Mouse (Mus musculus): ENCODE data around the gene Rpl5.
"Not testable (repeated sequence)": the region's sequence is repeated elsewhere in the genome, so short reads cannot be mapped to it uniquely, and the experiment has no call there.

The Rpl5 gene

DNA sequence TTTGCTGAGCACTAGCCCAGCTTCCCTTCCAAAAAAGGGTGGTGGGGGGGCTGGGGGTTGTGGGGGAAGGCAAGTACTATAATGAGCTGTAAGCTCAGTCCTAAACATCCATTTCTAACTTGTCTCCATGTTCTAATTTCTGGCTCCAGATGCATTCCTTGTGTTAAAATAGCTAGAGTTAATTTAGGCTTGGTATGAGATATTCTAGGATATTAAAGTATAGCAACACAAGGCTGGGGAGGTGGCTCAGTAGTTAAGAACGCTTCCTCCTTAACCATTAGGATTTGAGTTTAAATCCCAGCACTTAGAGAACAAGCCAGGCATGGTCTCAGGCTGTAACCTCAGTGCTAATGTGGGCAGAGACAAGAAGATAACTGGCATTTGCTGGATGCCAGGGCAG is 4.0 kb upstream of the Rpl5 start:
- no peak for DNase-seq (ENCODE audit: low read depth, low spot score)

- no peak for DNase-seq (ENCODE audit: low read depth, low spot score)
Measured at GRCm38 (mm10) chr5:107901014-107901615, 813 bp downstream of the Rpl5 start.

DNA sequence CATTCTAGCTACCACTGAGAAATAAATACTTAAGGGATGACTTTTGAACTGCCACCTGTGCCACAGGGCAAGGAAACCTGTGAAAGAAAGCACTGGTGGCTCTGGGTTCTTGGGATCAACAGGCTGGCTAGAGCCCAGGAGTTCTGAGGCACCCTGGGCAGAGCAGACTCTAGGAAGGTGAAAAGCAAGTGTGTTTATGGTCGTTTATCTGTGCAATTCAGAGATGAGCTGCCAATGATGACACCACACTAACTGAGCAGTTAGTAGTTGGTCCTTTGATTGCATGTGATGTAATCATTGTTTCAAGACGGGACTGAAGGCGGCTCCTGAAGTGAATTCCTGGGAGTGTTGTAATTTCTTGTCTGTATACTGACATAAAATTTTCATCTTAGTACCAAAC is 4.0 kb downstream of the Rpl5 start:
- DNase-seq (ENCODE audit: low read depth, low spot score), result no peak

DNA sequence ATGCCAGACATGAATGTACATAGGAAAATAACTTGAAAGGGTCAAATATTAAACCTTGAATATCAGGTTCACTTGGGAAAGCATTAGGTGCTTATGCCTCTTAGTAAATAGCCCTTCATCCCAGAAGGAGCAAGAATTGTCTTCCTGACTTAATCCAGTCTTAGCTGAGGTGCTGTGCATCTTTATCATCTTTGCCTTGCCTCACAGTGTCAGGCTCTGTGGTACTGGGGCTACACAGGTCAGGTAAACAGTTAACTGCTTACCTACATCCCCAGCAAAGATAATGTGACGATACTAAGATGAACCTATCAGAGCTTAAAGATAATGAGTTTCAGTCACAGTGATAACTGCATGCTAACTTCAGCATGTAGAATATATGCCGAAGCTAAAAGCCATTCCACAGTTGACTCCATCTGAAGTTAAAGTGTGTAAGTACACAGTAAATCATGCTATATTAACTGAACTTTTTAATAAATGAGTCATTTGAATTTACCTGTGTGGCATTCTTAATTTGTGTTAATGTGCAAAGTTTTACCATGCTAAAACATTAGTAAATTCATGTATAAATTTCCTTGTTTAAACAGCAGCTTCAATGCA is 8.3 kb downstream of the Rpl5 start:
- no peak for DNase-seq (ENCODE audit: low read depth, low spot score)

- DNase-seq (ENCODE audit: low read depth, low spot score), result no peak
Measured at GRCm38 (mm10) chr5:107909668-107910067, 9.4 kb downstream of the Rpl5 start.

GRCm38 (mm10) chr5:107910084-107910616 is 9.8 kb downstream of the Rpl5 start:
- no peak for DNase-seq (ENCODE audit: low read depth, low spot score)

DNA sequence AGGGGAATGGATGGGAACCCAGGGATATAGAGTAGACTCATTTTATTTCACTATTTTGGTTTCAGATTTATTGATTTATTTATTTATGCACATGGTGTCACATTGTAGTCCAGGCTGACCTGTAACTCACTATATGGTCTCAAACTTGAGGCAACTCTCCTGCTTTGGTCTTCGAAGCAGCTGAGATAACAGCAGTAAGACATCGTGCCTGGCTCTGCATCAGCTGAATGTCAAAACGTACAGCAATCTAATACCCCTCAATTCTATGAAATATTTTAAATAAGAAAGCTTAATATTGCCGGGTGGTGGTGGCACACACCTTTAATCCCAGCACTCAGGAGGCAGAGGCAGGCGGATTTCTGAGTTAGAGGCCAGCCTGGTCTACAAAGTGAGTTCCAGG is 10.7 kb downstream of the Rpl5 start:
- DNase-seq (ENCODE audit: low read depth, low spot score), result no peak

DNA sequence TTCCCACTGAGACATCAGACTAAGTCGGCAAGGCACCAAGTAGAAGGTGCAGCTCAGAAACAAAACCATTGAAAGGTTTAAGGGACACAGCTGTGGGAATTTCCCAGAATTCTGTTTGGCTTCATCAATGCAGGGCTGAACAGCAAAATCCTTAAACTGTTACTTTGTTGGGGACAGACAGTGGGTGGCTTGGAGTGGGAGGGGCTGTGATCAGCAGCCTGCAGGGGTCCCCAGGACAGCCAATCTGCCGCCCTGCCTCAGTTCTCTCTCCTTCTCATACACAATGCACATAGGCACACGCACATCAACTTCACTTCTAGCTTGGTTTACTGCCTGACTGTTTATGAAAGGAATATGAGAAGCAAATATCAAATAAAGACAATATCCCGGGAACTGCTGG is 15.0 kb downstream of the Rpl5 start:
- DNase-seq (ENCODE audit: low read depth, low spot score), result no peak

DNA sequence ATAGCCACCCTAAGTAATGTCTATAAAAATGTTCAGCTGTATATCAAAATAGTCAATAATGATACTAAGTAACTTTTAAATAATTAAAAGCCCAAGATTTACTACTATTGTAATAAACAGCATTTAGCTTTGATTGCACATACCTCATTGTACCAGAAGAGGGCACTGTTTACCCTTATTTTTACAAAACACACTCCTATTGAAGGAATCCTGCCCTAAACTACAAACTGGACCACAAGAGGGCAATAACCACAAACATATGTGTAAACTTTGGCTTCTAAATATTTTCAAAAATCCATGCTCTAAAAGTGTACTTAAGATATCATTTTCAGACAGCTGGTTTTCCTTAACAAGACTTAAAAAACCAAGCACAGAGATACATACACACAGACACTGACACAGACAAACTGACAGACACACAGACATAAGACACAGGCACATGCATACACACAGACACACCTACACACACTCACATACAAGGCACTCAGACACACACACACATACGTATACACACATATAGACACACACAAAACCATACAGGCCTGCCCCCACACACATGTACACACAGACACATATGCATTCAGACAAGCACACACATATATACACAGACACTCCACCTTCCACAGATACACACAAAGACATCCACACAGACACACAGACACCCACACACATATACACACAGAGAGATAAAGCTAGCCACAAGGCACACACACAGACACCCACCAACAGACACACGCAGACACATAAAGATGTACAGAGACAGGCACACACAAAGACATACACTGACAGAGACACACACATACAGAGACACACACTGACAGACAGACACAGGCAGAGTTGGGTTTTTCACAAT is 21.3 kb downstream of the Rpl5 start:
- peak; percentile 51 for DNase-seq (ENCODE audit: low read depth, low spot score)

- DNase-seq (ENCODE audit: low read depth, low spot score), result no peak
Measured at GRCm38 (mm10) chr5:107922836-107923235, 22.5 kb downstream of the Rpl5 start.

DNA sequence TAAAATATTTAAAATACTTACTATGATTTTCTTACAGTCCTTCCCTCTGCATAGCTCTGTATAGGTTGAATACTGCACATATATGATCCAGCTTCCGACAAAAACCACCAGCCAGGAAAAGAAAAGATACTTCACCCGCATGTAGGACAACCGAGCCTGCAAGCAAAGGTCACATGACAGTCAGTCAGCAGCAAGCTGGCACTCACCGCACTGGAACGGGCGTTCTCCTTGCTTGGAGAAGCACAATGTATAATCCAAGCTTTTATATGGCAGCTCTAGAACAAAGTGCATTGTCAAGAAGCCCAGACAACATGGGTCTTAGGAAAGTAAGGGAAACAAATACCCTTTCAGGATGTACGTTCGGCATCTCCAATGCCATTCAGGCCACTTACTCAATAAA is 24.3 kb downstream of the Rpl5 start:
- no peak for DNase-seq (ENCODE audit: low read depth, low spot score)

GRCm38 (mm10) chr5:107926550-107927249 is 26.4 kb downstream of the Rpl5 start:
- DNase-seq (ENCODE audit: low read depth, low spot score), result no peak

DNA sequence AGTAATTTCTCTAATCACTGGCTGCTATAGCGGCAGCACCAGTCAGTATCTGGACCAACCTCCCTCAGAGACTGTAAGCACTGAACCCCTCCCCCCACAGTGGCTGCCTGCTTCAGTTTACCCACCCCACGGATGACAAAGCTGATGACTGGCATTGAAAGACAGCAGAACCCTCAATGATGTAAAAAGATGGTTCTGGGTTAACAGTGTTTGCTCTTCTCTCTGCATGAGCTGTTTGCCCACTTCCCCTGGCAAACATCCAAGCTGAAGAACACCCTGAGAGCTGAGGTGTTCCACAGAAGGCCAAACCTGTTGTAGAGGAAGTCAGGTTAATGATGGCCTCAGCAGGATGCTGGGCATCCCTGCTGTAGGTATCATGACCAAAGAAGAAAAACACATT is 32.3 kb downstream of the Rpl5 start:
- DNase-seq (ENCODE audit: low read depth, low spot score), result no peak

DNA sequence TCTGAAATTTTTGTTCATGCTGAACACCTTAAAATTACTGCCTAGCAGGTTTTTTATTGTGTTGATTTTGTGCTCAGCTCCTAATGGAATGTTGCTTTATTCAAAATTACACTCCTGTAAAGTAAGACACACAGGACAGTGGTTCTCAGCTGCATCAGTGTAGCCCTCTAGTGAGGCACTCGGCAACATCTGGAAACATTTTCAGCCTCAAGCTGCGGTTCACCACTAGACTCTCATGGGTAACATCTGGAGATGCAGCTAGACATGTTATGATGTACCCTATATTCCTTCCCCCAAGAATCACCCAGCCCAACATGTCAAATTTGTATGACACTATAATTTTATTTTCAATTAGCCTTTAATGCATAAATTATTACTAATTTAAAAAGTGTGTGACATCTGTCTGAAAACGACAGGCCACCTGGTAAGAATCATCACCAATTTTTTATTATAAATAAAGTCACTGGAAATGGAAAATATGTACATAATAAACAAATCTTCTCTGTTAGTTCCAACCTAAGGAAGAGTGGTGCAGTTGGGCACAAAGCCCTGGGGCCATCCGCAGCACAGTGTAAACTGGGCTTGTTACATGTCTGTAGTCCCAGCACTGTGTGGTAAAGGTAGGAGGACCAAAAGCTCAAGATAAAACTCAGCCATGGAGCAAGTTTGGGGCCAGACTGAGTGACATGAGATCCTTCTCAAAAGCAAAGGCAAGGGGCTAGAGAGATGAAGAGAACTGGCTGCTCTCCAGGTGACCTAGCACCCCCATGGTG is 33.1 kb downstream of the Rpl5 start:
- DNase-seq (ENCODE audit: low read depth, low spot score), result no peak

DNA sequence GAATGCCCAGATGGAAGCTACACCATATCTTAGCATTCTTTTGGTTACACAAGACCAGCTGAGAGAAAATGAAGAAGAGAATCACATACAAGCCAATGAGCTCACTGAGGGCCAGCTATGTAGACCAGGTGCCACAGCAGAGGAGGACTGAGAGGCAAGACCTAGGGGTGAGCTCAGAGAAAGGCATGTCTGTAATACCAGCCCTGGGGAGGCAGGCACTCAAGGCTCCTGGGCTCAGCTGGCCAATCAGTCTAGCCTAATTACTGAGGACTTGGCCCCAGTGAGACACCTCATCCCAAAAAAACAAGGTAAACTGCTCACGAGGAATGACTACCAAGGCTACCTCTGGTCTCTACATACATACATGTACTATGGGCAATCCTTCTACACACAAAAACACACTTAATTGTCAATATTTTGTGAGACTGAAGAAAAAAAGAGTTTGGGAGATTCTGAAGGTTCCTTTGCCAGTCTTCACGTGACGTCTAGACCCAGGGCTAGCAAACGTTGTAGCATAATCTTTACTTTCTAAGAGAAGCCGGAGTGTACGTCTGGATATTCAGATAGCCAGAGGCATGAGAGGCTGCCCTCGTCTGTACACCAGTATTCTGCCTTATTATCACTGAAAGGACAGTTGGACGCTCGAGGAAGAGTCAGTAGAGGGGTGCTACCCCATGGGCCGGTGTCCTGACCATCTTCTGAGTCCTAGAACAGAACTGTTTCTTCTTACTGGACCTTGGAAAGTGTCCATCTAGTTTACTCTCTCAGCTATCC is 34.7 kb downstream of the Rpl5 start:
- no peak for DNase-seq (ENCODE audit: low read depth, low spot score)

DNA sequence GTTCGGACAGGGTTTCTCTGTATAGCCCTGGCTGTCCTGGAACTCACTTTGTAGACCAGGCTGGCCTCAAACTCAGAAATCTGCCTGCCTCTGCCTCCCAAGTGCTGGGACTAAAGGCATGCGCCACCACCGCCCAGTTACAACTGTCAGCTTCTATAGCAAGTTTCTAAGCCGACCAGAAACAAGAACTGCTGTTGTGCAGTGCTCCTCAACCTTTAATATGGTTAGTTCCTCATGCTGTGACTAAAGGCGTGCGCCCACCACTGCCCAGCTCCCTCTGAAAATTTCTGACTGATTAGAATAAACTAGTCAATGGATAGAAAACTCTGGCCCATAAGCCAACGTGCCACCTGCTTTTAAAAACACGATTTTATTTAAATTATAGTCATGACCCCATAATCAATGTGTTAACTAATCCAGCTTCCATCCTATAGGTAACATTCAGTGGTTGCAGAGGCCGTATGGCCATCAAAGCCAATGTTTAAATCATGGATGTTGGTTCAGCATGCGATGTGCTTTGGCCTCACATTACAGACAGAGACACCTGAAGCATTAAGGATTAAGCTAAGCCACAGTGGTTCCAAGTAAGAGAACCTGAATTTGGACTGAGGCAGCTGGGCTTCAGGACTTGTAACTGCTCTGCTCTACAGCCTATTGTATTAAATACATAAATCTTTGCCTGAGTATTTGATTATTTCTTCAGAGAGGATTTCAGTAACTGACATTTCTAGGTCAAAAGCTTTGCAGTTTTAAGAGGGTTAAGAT is 36.5 kb downstream of the Rpl5 start:
- no peak for DNase-seq (ENCODE audit: low read depth, low spot score)

GRCm38 (mm10) chr5:107938483-107938882 is 38.2 kb downstream of the Rpl5 start:
- DNase-seq (ENCODE audit: low read depth, low spot score), result not testable (repeated sequence)

- no peak for DNase-seq (ENCODE audit: low read depth, low spot score)
Measured at GRCm38 (mm10) chr5:107938886-107939285, 38.6 kb downstream of the Rpl5 start.

GRCm38 (mm10) chr5:107939701-107940100 is 39.4 kb downstream of the Rpl5 start:
- no peak for DNase-seq (ENCODE audit: low read depth, low spot score)

- no peak for DNase-seq (ENCODE audit: low read depth, low spot score)
Measured at GRCm38 (mm10) chr5:107941222-107941621, 40.9 kb downstream of the Rpl5 start.

Data from retina, postnatal 7 days (tissue).